Mouse (Mus musculus) heart, adult 11 months (tissue): ENCODE measurements around the gene Camsap1.

Source experiments
- DNase-seq: peaks from one replicate; pipeline ENCODE4 v3.0.0; 2022

Gene Camsap1

GRCm38 (mm10) chr2:25878516-25878915 lies 104.6 kb downstream of the Camsap1 start:
- no peak for DNase-seq

DNA sequence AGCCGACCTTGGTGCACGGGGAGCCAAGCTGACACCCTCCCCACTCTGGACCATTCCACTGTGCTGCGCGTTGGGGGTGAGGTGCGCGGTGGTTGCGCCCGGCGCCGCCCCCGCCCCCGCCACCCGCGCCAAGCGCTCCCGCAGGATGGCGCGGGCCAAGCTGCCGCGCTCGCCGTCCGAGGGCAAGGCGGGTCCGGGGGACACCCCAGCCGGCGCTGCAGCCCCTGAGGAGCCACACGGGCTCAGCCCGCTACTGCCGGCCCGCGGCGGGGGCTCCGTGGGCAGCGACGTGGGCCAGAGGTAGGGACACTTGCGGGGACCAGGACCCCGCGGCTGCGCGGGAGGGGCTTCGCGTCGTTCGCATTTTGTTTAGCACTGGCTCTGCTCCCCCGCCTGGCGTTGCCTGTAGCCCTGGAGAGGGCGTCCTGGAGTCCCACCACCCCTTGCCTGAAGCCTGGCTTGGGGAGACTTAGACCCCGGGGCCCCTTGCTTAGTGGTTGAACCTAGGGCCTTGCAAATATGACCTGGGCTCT lies 105.3 kb downstream of the Camsap1 start:
- no peak for DNase-seq

DNA sequence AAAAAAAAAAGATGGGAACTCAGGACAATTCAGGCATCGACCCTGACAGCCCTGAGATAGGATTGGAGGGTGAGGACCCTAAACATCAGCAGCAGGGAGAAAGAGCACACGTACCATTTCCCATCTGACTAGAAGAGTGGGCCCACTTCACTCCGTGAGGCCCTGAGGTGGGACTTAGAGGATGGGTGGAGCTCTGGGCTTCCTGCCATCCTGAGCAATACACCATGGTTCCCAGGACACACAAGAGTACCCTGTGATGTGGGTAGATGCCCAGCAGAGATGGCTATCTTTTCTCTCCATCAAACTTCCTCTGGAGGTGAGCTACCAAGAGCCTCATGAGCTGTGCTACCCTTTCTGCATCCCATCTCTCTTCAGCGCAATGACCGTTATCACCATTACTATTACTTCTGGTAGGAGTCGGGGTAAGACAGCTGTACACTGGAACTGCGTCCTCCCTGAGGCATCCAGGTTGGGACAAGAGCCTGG lies 105.8 kb downstream of the Camsap1 start:
- no peak for DNase-seq
